Mouse (Mus musculus) testis, postnatal 14 days (tissue): ENCODE results near the gene Aven.

ENCODE experiments used
- DNase-seq: peaks from one replicate; pipeline ENCODE4 v3.0.0; 2021; ENCODE audit warnings: low spot score

Aven gene

DNA sequence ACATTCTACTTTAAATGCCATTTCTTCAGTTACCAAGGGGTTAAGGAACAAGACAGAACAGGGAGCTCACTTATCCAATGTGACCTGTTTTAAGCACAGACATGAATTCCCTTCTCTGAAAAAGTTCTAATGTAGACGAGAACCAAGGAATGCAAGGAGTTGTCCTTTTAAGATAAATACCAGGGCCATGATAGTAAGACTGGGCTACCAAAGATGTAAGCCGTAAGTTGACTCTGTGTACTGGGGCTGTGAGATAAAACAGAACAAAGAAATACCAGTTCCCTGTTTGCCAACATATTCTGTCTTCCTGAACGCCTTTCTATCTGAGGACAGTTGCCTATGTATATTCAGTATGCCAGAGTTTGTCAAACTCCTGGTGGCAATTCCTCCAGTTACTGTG is 176.7 kb downstream of the Aven start:
- DNase-seq: no peak

DNA sequence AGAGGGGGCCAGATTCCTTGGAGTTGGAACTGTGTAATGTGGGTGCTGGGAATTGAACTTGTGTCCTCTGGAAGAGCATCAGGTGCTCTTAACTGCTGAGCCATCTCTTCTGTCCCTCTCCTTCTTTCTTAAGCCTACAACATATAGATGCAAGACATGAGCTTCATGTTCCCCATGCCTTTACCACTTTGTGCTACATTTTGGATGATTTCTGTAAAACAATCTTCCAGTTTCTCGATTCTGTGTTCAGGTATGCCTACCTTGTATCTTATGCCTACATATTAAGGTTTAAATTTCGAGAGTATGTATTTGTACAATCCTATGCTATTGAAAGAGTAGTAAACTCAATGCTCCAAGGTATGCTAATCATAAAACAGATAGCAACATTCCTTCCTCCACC is 183.4 kb downstream of the Aven start:
- no peak for DNase-seq

DNA sequence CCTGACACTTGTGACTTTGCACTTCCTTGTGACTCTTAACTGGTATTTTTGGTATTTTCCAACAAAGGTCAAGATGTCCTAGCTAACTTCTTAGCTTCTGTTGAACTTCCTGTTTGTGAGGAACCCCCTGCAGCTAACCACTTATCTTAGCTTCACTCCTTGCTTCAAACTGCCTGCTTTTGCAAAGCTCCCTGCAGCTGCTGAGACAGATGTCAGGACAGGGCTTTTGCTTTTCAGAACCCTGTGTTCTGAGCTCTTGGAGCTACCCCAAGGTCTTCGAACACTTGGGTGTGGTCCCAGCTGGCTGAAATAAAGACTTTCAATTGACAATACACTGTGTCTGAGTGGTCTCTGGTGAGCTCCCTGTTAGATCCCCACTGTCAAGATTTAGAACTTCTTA is 184.0 kb downstream of the Aven start:
- DNase-seq: peak; percentile 42

DNA sequence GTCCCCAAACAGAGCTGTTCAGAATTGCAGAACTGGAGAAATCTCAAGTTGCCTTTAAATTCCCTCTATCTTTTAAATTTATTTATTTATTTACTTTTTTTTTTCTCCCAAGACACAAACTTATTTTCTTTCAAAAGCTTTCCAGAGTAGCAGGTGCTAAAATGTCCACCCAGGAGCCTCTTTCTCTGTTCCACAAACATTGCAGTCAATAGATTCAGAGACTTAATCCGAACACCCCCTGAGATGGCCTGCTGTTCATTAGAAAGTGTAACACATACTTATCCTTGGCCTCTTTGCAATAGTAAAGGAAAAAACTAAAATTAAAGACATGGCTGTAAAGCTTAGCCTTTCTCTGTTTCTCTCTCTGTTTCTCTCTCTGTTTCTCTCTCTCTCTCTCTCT is 184.5 kb downstream of the Aven start:
- no peak for DNase-seq

DNA sequence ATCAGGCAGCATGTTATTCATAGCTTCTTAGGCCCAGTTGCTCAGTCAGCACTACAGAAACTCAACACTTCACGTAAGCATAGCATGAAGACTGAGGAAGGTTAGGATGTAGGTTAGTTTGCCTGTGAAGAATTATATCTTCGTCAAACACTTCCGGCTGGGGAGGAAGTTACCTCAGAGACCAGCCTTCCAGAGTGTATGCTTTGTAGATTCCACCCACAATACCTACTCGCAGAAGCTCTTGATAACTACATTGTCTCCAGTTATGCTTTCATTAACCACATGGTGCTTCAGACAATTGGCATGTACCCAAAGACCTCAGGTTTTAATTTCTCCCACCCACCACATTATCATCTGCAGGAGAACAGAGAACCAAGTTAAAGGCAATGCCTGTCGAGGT is 189.1 kb downstream of the Aven start:
- no peak for DNase-seq
